ENCODE assay signal across 18 mouse cellular contexts in the genomic region with DNA sequence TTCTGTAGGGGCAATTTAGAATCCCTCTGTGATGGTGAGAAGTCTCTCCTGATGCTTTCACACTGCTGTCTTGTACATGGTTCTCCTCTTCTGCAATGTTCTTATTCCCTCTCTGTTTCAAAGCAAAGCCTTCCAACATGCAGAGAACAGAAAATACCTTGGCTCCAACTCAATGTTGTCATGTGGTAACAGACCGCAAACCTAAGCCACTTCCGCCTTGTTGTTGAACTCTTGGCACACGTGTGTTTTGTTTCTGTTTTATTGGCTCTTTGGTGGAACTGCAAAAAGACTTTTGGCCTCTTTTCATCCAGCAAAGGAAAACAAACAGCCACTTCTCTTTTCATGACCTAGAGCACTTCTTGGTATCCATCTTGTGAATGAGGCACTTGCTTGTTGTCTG.
DNase-seq lines count a peak whose midpoint lies in the region; ATAC-seq lines count a peak whose summit lies in the region.
"Had no signal": no experiment of that assay in that cellular context is flagged by ENCODE, and none has a peak within 500 bp of the region (broad histone marks: within the 10 kb centered on the region; RNA-seq: fewer than 3 reads in every experiment).

No protein-coding gene starts in this region.

- peak; percentile 88 for DNase-seq in heart, adult 11 months
- DNase-seq in heart, postnatal 36 days = no peak
- DNase-seq in kidney, postnatal 14 days = peak; percentile 24
- DNase-seq in thymus, postnatal 36 days = peak; percentile 1 to 4
- no peak for DNase-seq in thymus, postnatal 14 days
- DNase-seq in layer of hippocampus, adult 8-10 months (ENCODE audit: low spot score in 2 of 2) = no peak
- no peak for DNase-seq in B cell, adult 2 months
- DNase-seq: adrenal gland, adult 8-10 months; cerebellum, adult 2 months; lung, embryonic 14.5 days; right cerebral cortex, postnatal 4 days had no signal

- no peaks in the 10 kb centered on the region for H3K9me3 ChIP-seq in kidney, embryonic 15.5 days (replicated peaks)
- H3K9me3 ChIP-seq: forebrain, embryonic 15.5 days; hindbrain, embryonic 10.5 days; limb, embryonic 12.5 days; midbrain, embryonic 10.5 days; neural tube, embryonic 15.5 days had no signal

- no peak overlapping the region for H3K4me2 ChIP-seq in kidney, embryonic 15.5 days
- H3K4me2 ChIP-seq: forebrain, embryonic 15.5 days; limb, embryonic 12.5 days; lung, embryonic 14.5 days; neural tube, embryonic 15.5 days had no signal

- H3K27me3 ChIP-seq in kidney, embryonic 15.5 days = no peaks in the 10 kb centered on the region
- H3K27me3 ChIP-seq: forebrain, embryonic 15.5 days; limb, embryonic 12.5 days; neural tube, embryonic 15.5 days had no signal

- H3K4me3 ChIP-seq in kidney, embryonic 15.5 days (replicated peaks) = no peak overlapping the region
- H3K4me3 ChIP-seq: forebrain, embryonic 15.5 days; heart, adult 2 months; hindbrain, embryonic 10.5 days; limb, embryonic 12.5 days; midbrain, embryonic 10.5 days; neural tube, embryonic 15.5 days had no signal

- no peak overlapping the region for H3K9ac ChIP-seq in kidney, embryonic 15.5 days
- H3K9ac ChIP-seq: forebrain, embryonic 15.5 days; limb, embryonic 12.5 days; lung, embryonic 14.5 days; neural tube, embryonic 15.5 days had no signal

- no peaks in the 10 kb centered on the region for H3K36me3 ChIP-seq in kidney, embryonic 15.5 days
- H3K36me3 ChIP-seq: forebrain, embryonic 15.5 days; hindbrain, embryonic 10.5 days; limb, embryonic 12.5 days; midbrain, embryonic 10.5 days; neural tube, embryonic 15.5 days had no signal

- no peak for ATAC-seq in kidney, embryonic 15.5 days (replicated peaks; ENCODE audit: low FRiP score)
- ATAC-seq: forebrain, embryonic 15.5 days had no signal

- WGBS in kidney, embryonic 15.5 days = 45% methylated on average over 3 of the region's 3 CpGs

- intact Hi-C loops in heart, postnatal 36 days (cut with DNase I) = no loop called here

- H3K27ac ChIP-seq in kidney, embryonic 15.5 days = no peak overlapping the region
- H3K27ac ChIP-seq: forebrain, embryonic 15.5 days; heart, adult 2 months; hindbrain, embryonic 10.5 days; limb, embryonic 12.5 days; midbrain, embryonic 10.5 days; neural tube, embryonic 15.5 days had no signal

- no peaks in the 10 kb centered on the region for H3K4me1 ChIP-seq in kidney, embryonic 15.5 days
- H3K4me1 ChIP-seq: forebrain, embryonic 15.5 days; hindbrain, embryonic 10.5 days; limb, embryonic 12.5 days; midbrain, embryonic 10.5 days; neural tube, embryonic 15.5 days had no signal

Comparison
In these comparisons a context has a peak if more than half of its experiments do, and no peak if none do; other contexts are left out.
1. DNase-seq: peak in heart, adult 11 months (single experiment), kidney, postnatal 14 days (single experiment) and thymus, postnatal 36 days (2 of 2); none in heart, postnatal 36 days (0 of 2), thymus, postnatal 14 days (single experiment), layer of hippocampus, adult 8-10 months (0 of 2) and B cell, adult 2 months (0 of 2).